In the genomic region with DNA sequence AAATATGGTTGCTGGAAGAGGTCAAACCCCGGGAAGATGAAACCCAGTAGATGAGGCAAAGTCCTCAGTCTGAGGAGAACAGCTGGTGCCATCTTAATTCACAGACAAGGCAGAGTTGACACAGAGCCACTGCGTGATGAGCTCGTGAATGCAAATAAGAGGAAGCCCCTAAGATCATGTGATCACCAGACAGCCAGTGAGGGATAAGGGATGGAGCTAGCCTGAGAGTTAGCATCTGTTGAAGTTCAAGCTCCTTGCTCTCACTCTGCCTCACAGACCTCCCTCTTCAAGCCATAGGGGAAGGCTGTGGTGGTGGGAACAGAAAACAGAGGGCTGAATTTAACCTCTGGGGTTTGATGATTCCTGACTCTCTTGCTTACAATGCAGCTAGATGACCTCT, we compare ENCODE assay signal across 21 mouse cellular contexts. TPM values are rescaled to one million over a fixed set of nuclear protein-coding genes. Genes with fewer than 3 reads are reported as not detected.
DNase-seq lines count a peak whose midpoint lies in the region; ATAC-seq and TF ChIP-seq lines count a peak whose summit lies in the region.
"Had no signal": no experiment of that assay in that cellular context is flagged by ENCODE, and none has a peak within 500 bp of the region (broad histone marks: within the 10 kb centered on the region; RNA-seq: fewer than 3 reads in every experiment).

No protein-coding gene starts in this region.

- H3K27ac ChIP-seq in hindbrain, postnatal 0 days, result no peak overlapping the region
- H3K27ac ChIP-seq in hindbrain, embryonic 12.5 days, result no peak overlapping the region
- H3K27ac ChIP-seq in kidney, embryonic 16.5 days (ENCODE audit: low read length), result no peak overlapping the region
- H3K27ac ChIP-seq: embryonic facial prominence, embryonic 10.5 days; forebrain, embryonic 13.5 days; heart, adult 2 months; heart, embryonic 15.5 days had no signal

- peak; percentile 15; the same call in 1 of the 2 replicates for ATAC-seq in hindbrain, postnatal 0 days
- no peak for ATAC-seq in hindbrain, embryonic 12.5 days (ENCODE audit: low FRiP score)
- no peak for ATAC-seq in kidney, embryonic 16.5 days (ENCODE audit: low FRiP score, low TSS enrichment)
- ATAC-seq: activated CD4-positive, CD25-positive, alpha-beta regulatory T cell, adult 4 months; forebrain, embryonic 13.5 days; forebrain, postnatal 0 days had no signal

- no peaks in the 10 kb centered on the region for H3K9me3 ChIP-seq in hindbrain, postnatal 0 days (ENCODE audit: low read length)
- no peaks in the 10 kb centered on the region for H3K9me3 ChIP-seq in hindbrain, embryonic 12.5 days (replicated peaks)
- no peaks in the 10 kb centered on the region for H3K9me3 ChIP-seq in kidney, embryonic 16.5 days (ENCODE audit: low read length)
- H3K9me3 ChIP-seq: embryonic facial prominence, embryonic 10.5 days; forebrain, embryonic 13.5 days; heart, embryonic 15.5 days had no signal

- WGBS in hindbrain, postnatal 0 days, result 58% methylated on average over 3 of the region's 3 CpGs
- WGBS in hindbrain, embryonic 12.5 days, result 50% methylated on average over 3 of the region's 3 CpGs
- WGBS in kidney, embryonic 16.5 days, result 65% methylated on average over 3 of the region's 3 CpGs

- H3K4me3 ChIP-seq in hindbrain, postnatal 0 days (ENCODE audit: low read length), result no peak overlapping the region
- no peak overlapping the region for H3K4me3 ChIP-seq in hindbrain, embryonic 12.5 days
- H3K4me3 ChIP-seq in C2C12 (ENCODE audit: insufficient read depth, poor library complexity, severe bottlenecking), result no peak overlapping the region
- no peak overlapping the region for H3K4me3 ChIP-seq in kidney, embryonic 16.5 days (ENCODE audit: low read length)
- H3K4me3 ChIP-seq: embryonic facial prominence, embryonic 10.5 days; forebrain, embryonic 13.5 days; heart, adult 2 months; heart, embryonic 15.5 days had no signal

- H3K36me3 ChIP-seq in hindbrain, postnatal 0 days (ENCODE audit: insufficient read depth, low read length), result no peaks in the 10 kb centered on the region
- no peaks in the 10 kb centered on the region for H3K36me3 ChIP-seq in hindbrain, embryonic 12.5 days
- no peaks in the 10 kb centered on the region for H3K36me3 ChIP-seq in C2C12 (ENCODE audit: control insufficient read depth, insufficient read depth)
- no peaks in the 10 kb centered on the region for H3K36me3 ChIP-seq in kidney, embryonic 16.5 days (ENCODE audit: insufficient read depth, low read length)
- H3K36me3 ChIP-seq: embryonic facial prominence, embryonic 10.5 days; heart, embryonic 15.5 days had no signal

- H3K27me3 ChIP-seq in hindbrain, postnatal 0 days (ENCODE audit: insufficient read depth, low read length), result no peaks in the 10 kb centered on the region
- H3K27me3 ChIP-seq in hindbrain, embryonic 12.5 days, result no peaks in the 10 kb centered on the region
- no peaks in the 10 kb centered on the region for H3K27me3 ChIP-seq in C2C12 (ENCODE audit: control insufficient read depth, insufficient read depth, insufficient read length)
- H3K27me3 ChIP-seq in kidney, embryonic 16.5 days (ENCODE audit: insufficient read depth, low read length), result no peaks in the 10 kb centered on the region
- H3K27me3 ChIP-seq: forebrain, embryonic 13.5 days had no signal

- H3K79me3 ChIP-seq in C2C12 (ENCODE audit: low read depth), result no peaks in the 10 kb centered on the region

- H3K79me2 ChIP-seq in C2C12 (ENCODE audit: control insufficient read depth, insufficient read depth), result no peaks in the 10 kb centered on the region

- H3K9ac ChIP-seq in hindbrain, postnatal 0 days (replicated peaks; ENCODE audit: low read length), result no peak overlapping the region
- H3K9ac ChIP-seq in hindbrain, embryonic 12.5 days, result no peak overlapping the region
- H3K9ac ChIP-seq in kidney, embryonic 16.5 days (replicated peaks; ENCODE audit: low read length), result no peak overlapping the region
- H3K9ac ChIP-seq: forebrain, embryonic 13.5 days; forebrain, postnatal 0 days; heart, embryonic 15.5 days had no signal

- no peak overlapping the region for H3K4me2 ChIP-seq in hindbrain, postnatal 0 days (ENCODE audit: low read depth, low read length)
- H3K4me2 ChIP-seq in hindbrain, embryonic 12.5 days (replicated peaks), result no peak overlapping the region
- H3K4me2 ChIP-seq in kidney, embryonic 16.5 days (replicated peaks; ENCODE audit: low read depth, low read length), result no peak overlapping the region
- H3K4me2 ChIP-seq: forebrain, embryonic 13.5 days; heart, embryonic 11.5 days; heart, embryonic 15.5 days had no signal

- H3ac ChIP-seq in C2C12 (ENCODE audit: control insufficient read depth, insufficient read length, low read depth), result no peak overlapping the region

- no peak for TF ChIP-seq CTCF in hindbrain, postnatal 0 days (IDR thresholded peaks at IDR 0.05; ENCODE audit: low read depth)
- TF ChIP-seq CTCF in C2C12 (IDR thresholded peaks at IDR 0.05; ENCODE audit: control insufficient read depth, insufficient read depth, insufficient read length), result no peak

- DNase-seq in hindbrain, postnatal 0 days (ENCODE audit: low spot score), result no peak
- DNase-seq in A20 (ENCODE audit: low read depth, low spot score) (peak; percentile 44), R1 (ENCODE audit: low read depth, low spot score) (peak; percentile 52)
- no peak for DNase-seq in kidney, postnatal 4 days
- no peak for DNase-seq in urinary bladder, adult 18-20 months (ENCODE audit: low spot score in 2 of 2)
- DNase-seq: adrenal gland, postnatal 25 days; B cell, adult 2 months; cerebellum, adult 8-10 months; cerebellum, postnatal 25 days; forebrain, postnatal 0 days; gastrocnemius, postnatal 14 days; heart, adult 2 months; heart, postnatal 14 days had no signal

- H3K4me1 ChIP-seq in hindbrain, postnatal 0 days (ENCODE audit: insufficient read depth, low read length), result peaks cover 7% of the 10 kb centered on the region; the same call in 1 of the 2 replicates
- peaks cover 13% of the 10 kb centered on the region for H3K4me1 ChIP-seq in hindbrain, embryonic 12.5 days
- H3K4me1 ChIP-seq in kidney, embryonic 16.5 days (ENCODE audit: insufficient read depth, low read length), result no peaks in the 10 kb centered on the region

TF ChIP-seq in C2C12, 6 proteins besides CTCF, POLR2A, EP300 and RAD21:
- TF ChIP-seq USF1 (IDR thresholded peaks at IDR 0.05; ENCODE audit: low read depth), result peak; percentile 23
- TF ChIP-seq MYOG (IDR thresholded peaks at IDR 0.05; ENCODE audit: control insufficient read depth, extremely low read depth, insufficient read length), result no peak
- no peak for TF ChIP-seq MAX (IDR thresholded peaks at IDR 0.05)
- TF ChIP-seq CEBPB (IDR thresholded peaks at IDR 0.05; ENCODE audit: low read depth), result no peak
- no peak for TF ChIP-seq MYOD1 (IDR thresholded peaks at IDR 0.05; ENCODE audit: control insufficient read depth, insufficient read length, low read depth)
- no peak for TF ChIP-seq FOSL1 (IDR thresholded peaks at IDR 0.05; ENCODE audit: insufficient read depth, low read length, poor library complexity, severe bottlenecking)

RNA-seq across cellular contexts. Expression of a gene that starts 22.4 kb away (rescaled TPM):
- total RNA-seq in hindbrain, postnatal 0 days (2014; rRNA removed), result 13.9 and 14.7 TPM in 2 replicates
- polyA plus RNA-seq in hindbrain, postnatal 0 days (2015; fragmentation: Nextera tagmentation; extraction: Ambion mirVana), result 4.2 and 4.4 TPM in 2 replicates
- 1.5 and 2.0 TPM in 2 replicates for polyA plus RNA-seq in hindbrain, embryonic 12.5 days (2016; fragmentation: Nextera tagmentation; extraction: Ambion mirVana)
- 1.1 TPM for polyA plus RNA-seq in C2C12 (2012; fragmentation: generic; extraction: Trizol)
- polyA plus RNA-seq in kidney, embryonic 16.5 days (2015; fragmentation: Nextera tagmentation; extraction: Ambion mirVana), result 2.0 and 2.5 TPM in 2 replicates
- polyA plus RNA-seq: activated CD4-positive, CD25-positive, alpha-beta regulatory T cell, adult 4 months had no signal

Comparison
In these comparisons a context has a peak if more than half of its experiments do, and no peak if none do; other contexts are left out.
1. DNase-seq: peak in A20 (single experiment) and R1 (single experiment); none in hindbrain, postnatal 0 days (single experiment), kidney, postnatal 4 days (0 of 2) and urinary bladder, adult 18-20 months (0 of 2).